Mouse (Mus musculus) heart, embryonic 13.5 days (tissue): ENCODE data around the gene Rps6kc1. TPM values are rescaled to one million over a fixed set of nuclear protein-coding genes. Genes with fewer than 3 reads are reported as not detected.

Source experiments
- ATAC-seq: fragments of 200-750 bp; cut with Nextera tagmentation; 2 replicates; pipeline ENCODE4 v1.8.0; 2017; ENCODE audit warnings: moderate TSS enrichment; ENCODE audit not compliant: insufficient number of reproducible peaks, low FRiP score, low TSS enrichment; ENCODE audit errors: extremely low read depth
- H3K27ac ChIP-seq: fragments of 300-500 bp; sonication (generic); replicated peaks from 2 replicates; pipeline ENCODE4 v1.5.1; 2015; ENCODE audit warnings: moderate library complexity, mild to moderate bottlenecking, inconsistent platforms
- H3K27me3 ChIP-seq: fragments of 300-500 bp; sonication (generic); replicated peaks from 2 replicates; pipeline ENCODE4 v1.6.1; 2015; ENCODE audit warnings: mild to moderate bottlenecking, inconsistent platforms
- H3K36me3 ChIP-seq: fragments of 300-500 bp; sonication (generic); 2 replicates; pipeline ENCODE4 v1.6.1; 2015; ENCODE audit warnings: mild to moderate bottlenecking, inconsistent platforms
- H3K4me1 ChIP-seq: fragments of 300-500 bp; sonication (generic); 2 replicates; pipeline ENCODE4 v1.6.1; 2015; ENCODE audit warnings: inconsistent platforms
- H3K4me2 ChIP-seq: fragments of 300-500 bp; sonication (generic); 2 replicates; pipeline ENCODE4 v1.6.1; 2015; ENCODE audit warnings: inconsistent platforms, mild to moderate bottlenecking, moderate library complexity
- H3K4me3 ChIP-seq: fragments of 300-500 bp; sonication (generic); 2 replicates; pipeline ENCODE4 v1.5.1; 2015; ENCODE audit warnings: moderate library complexity, mild to moderate bottlenecking, inconsistent platforms
- H3K9ac ChIP-seq: fragments of 300-500 bp; sonication (generic); 2 replicates; pipeline ENCODE4 v1.6.1; 2015; ENCODE audit warnings: inconsistent platforms, mild to moderate bottlenecking, moderate library complexity
- H3K9me3 ChIP-seq: fragments of 300-500 bp; sonication (generic); 2 replicates; pipeline ENCODE4 v1.6.1; 2016; ENCODE audit warnings: inconsistent platforms
- WGBS: fragments of 180-500 bp; shearing (Covaris S2); methylation state at CpG from one replicate; pipeline ENCODE4 v1.1.7; 2015; ENCODE audit warnings: mixed read lengths; 5-methylcytosine and 5-hydroxymethylcytosine counted together
- polyA plus RNA-seq: library from polyadenylated mRNA; unstranded; fragments of >200 nt; fragmentation: Nextera tagmentation; extraction: Ambion mirVana; gene quantifications from 2 replicates; pipeline ENCODE4 v1.2.1, GENCODE M21; 2015

Gene Rps6kc1
- polyA plus RNA-seq, 1 experiment from 2014 or later = 8.3 TPM

DNA sequence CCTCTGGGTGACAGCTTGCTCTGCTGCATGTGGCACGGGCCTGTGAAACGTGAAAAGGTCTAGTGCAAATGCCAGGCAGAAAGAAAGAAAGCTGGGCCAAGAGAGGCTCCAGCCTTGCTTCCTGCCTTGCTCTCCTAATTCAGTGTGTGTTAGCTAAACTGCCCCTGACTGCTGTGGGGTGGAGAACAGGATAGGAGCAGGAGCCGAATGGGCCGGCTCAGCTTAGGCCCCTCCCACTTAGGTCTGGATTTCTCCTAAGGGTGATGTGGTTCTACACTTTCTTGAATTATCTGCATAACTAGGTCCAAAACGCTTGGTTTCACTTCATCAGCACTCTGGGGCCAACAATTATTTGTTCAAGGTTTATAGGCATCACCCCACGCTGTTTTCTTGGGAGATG is 119.9 kb downstream of the Rps6kc1 start:
- H3K27me3 ChIP-seq = no peaks in the 10 kb centered on the region
- no peak for ATAC-seq

DNA sequence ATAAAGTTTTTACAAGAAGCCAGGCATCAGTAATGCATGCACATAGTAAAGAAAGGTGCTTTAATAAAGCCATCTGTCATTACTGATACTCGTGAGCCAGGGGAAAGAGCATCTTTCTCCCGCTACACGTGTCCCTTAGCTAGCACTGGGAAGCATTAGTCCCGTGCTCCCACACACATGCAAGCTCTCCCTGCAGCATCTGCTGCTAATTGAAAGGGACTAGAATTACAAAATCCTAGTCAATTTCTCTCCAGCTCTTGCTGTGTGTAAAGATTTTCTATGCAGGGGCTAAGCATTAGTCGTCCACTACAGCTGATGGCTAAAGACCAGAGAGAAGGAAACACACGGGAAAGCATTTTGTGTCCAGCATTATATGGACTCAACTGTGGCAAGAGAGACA is 120.8 kb downstream of the Rps6kc1 start:
- WGBS = 84% methylated on average over 6 of the region's 6 CpGs
- no peaks in the 10 kb centered on the region for H3K4me1 ChIP-seq
- H3K9me3 ChIP-seq = no peaks in the 10 kb centered on the region
- no peak overlapping the region for H3K4me3 ChIP-seq
- no peak overlapping the region for H3K9ac ChIP-seq
- no peak overlapping the region for H3K4me2 ChIP-seq
- H3K27me3 ChIP-seq = no peaks in the 10 kb centered on the region
- no peak overlapping the region for H3K27ac ChIP-seq
- no peak for ATAC-seq
- peaks cover under 1% of the 10 kb centered on the region for H3K36me3 ChIP-seq

More for the DNA sequence above, 119.9 kb downstream of the Rps6kc1 start:
- WGBS = 77% methylated on average over 6 of the region's 6 CpGs
- H3K4me3 ChIP-seq = no peak overlapping the region
- H3K36me3 ChIP-seq = peaks cover 5% of the 10 kb centered on the region
- H3K27ac ChIP-seq = no peak overlapping the region
- H3K9me3 ChIP-seq = no peaks in the 10 kb centered on the region
- H3K9ac ChIP-seq = no peak overlapping the region
- no peak overlapping the region for H3K4me2 ChIP-seq
- H3K4me1 ChIP-seq = peaks cover 4% of the 10 kb centered on the region

DNA sequence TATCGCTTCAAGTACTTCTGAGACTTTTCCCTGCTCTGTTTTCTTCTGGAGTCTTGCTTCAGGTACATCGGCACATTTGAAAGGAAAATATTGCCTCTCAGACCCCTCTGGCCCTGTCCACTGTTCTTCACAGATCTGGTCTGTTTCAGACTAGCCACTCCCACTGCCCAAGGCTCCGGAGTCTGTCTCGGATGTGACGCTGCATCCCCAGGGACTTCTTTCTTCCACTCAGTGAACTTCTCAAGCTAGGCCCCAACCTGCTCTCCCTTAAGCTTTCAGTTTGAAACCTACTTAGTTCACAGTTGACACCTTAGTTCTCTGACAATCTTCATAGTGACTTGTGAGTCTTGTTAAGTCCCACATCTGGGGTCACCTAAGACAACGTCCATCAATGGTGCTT is 133.9 kb downstream of the Rps6kc1 start:
- Histone ChIP-seq H3K27ac (0 out of 2 replicates have a peak overlapping the region, but pooled peaks have one; percentile 20), H3K36me3 (peaks cover 36% of the 10 kb centered on the region), H3K4me2 (no peak overlapping the region), H3K4me3 (no peak overlapping the region), H3K9me3 (no peaks in the 10 kb centered on the region), H3K4me1 (peaks cover 13% of the 10 kb centered on the region), H3K27me3 (no peaks in the 10 kb centered on the region), H3K9ac (no peak overlapping the region)
- WGBS = 58% methylated on average over 6 of the region's 6 CpGs
- no peak for ATAC-seq

DNA sequence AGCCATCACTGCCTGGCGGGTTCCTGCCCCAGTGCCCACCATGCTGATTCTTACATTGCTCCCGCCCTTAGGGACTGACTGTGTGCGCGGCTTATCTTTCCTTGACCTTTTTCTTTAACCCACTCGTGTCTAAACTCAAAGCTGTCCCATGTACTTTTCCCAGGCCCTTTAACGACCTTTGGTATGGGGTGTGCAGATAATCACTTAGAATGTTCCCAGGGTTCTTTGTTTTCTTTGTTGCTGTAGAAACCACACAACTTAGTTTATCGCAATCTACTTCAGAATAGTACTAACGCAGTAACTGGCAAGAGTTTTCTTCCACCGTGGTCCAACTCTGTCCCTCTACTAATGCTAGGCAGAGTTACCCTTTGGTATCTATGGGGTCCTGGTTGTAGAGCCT is 135.3 kb downstream of the Rps6kc1 start:
- no peak overlapping the region for H3K27ac ChIP-seq
- H3K36me3 ChIP-seq = peaks cover 31% of the 10 kb centered on the region
- ATAC-seq = no peak
- no peaks in the 10 kb centered on the region for H3K9me3 ChIP-seq
- no peak overlapping the region for H3K4me2 ChIP-seq
- no peak overlapping the region for H3K9ac ChIP-seq
- peaks cover 13% of the 10 kb centered on the region for H3K4me1 ChIP-seq
- no peaks in the 10 kb centered on the region for H3K27me3 ChIP-seq
- no peak overlapping the region for H3K4me3 ChIP-seq
- WGBS = 74% methylated on average over 9 of the region's 9 CpGs

DNA sequence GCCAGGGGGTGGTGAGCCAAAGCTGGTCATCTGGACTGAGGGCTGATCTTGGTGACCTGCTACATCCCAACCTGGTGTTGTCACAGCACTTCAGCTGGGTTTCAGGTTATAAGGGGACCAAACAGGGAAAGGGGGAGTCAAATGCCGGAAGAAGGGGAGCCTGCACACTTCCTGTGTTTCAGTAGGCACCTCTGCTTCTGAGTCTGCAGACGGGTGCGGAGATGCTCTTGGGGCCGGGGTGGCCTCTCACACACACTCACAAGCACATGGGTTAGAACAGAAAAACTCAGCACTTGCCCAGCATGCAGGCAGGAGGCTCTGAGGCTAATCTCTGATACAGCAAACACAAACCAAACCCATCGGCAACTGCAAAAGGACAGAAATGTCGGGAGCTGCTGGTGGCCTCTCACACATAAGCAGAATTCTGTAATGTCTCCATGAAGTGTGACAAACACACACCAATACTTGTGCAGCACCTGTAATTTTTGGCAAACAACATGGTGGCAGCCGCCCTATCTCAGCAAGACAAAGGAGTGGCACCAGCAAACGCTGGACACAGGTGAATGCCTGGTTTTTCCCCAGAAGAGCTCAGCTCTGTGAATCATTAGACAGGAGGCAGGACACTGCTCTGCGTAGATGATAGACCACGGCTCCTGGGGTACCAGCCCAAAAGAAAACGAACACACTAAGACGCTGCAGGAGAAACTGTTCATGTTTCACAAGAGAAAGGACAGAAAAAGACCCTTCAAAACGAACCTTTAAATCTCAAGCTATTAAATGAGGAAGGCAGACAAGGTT is 139.3 kb downstream of the Rps6kc1 start:
- Histone ChIP-seq H3K27me3 (no peaks in the 10 kb centered on the region), H3K36me3 (peaks cover 19% of the 10 kb centered on the region), H3K4me1 (peaks cover 10% of the 10 kb centered on the region; the same call in 1 of the 2 replicates), H3K4me3 (no peak overlapping the region), H3K4me2 (no peak overlapping the region), H3K9ac (no peak overlapping the region), H3K9me3 (no peaks in the 10 kb centered on the region), H3K27ac (no peak overlapping the region)
- WGBS = 82% methylated on average over 13 of the region's 13 CpGs
- no peak for ATAC-seq

DNA sequence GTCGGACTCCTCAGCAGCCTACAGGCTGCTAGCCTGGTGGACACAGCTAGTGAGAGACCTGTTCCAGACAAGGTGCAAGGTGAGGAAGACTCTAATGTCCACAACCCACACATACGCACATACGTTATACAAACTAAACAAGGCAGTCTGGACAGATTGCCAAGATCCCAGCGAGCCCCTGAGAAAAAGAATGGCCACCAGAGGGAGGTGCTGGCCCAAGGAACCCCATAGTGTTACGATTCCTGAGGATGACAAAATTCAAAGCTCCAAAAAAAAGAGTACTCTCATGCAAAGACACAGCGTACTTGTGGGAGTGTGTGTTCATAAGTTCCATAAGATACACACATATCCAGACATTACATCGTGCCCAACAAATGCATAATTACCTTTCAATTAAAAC is 141.8 kb downstream of the Rps6kc1 start:
- peaks cover 8% of the 10 kb centered on the region for H3K36me3 ChIP-seq
- peaks cover 10% of the 10 kb centered on the region; the same call in 1 of the 2 replicates for H3K4me1 ChIP-seq
- no peak overlapping the region for H3K4me2 ChIP-seq
- H3K9me3 ChIP-seq = peaks cover 7% of the 10 kb centered on the region
- no peak overlapping the region for H3K9ac ChIP-seq
- no peak for ATAC-seq
- H3K4me3 ChIP-seq = no peak overlapping the region
- H3K27me3 ChIP-seq = no peaks in the 10 kb centered on the region
- whole genome bisulfite sequencing = 75% methylated on average over 7 of the region's 7 CpGs
- no peak overlapping the region for H3K27ac ChIP-seq

DNA sequence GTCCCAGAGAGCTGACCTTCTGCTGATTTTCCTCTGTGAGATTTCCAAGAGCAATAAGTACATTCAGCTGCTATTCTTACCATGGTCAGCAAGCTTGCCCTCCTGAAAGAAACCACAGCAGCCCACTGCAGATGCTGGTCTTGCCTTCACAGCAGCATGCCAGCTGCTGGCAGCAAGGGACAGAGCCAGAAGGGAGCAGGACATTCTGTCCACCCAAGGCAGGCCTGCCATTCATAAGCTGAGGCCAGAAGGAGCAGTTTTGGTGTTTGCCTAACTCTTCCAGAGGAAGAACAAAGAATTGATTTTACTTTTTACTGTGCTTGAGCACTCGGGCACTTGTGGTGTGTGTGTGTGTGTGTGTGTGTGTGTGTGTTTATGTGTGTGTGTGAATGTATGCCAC is 143.3 kb downstream of the Rps6kc1 start:
- Histone ChIP-seq H3K4me2 (no peak overlapping the region), H3K27ac (no peak overlapping the region), H3K4me3 (no peak overlapping the region), H3K9me3 (peaks cover 7% of the 10 kb centered on the region), H3K9ac (0 out of 2 replicates have a peak overlapping the region, but pooled peaks have one; percentile 37), H3K27me3 (no peaks in the 10 kb centered on the region), H3K4me1 (no peaks in the 10 kb centered on the region), H3K36me3 (peaks cover 6% of the 10 kb centered on the region)
- WGBS = 77% methylated on average over 1 of the region's 1 CpGs
- no peak for ATAC-seq

DNA sequence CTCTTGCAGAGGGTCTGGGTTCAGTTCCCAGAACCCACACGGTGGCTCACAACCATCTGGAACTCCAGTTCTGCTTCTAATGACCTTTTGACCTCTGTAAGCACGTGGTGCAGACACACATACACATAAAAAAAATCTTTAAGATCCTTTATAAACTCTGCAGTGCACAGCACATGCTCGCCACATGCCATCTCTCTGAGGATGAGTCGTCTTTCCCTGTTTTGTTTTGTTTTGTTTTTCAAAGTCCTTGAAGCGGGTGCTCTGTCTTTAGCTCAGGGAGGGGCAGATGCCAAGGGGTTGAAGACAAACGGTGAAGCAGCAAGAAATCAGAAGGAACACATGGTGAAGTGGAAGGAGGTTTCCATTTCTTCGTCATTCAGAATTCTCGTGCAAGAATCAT is 143.9 kb downstream of the Rps6kc1 start:
- Histone ChIP-seq H3K36me3 (no peaks in the 10 kb centered on the region), H3K27me3 (peaks cover 5% of the 10 kb centered on the region; the same call in 1 of the 2 replicates)
- no peak for ATAC-seq

DNA sequence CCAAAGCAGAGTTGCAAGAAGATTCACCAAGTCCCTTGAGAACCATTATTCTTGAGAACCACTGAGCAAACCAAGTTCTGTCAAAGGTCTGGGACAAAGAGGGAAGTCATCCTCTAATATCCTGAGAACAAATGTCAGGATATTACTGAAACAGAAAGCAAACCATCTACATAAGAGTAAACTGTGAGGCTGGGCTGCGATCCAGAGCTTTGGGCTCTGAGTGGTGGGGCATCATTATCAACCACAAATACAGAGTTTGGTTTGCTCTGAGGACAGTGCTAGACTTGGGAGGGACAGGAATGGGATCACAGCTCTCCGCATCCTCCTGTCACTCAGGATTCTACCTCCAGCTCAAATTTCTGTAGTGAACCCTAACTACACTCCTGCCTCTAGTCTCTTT is 144.8 kb downstream of the Rps6kc1 start:
- H3K27ac ChIP-seq = no peak overlapping the region
- no peak overlapping the region for H3K4me3 ChIP-seq
- no peak overlapping the region for H3K9ac ChIP-seq
- ATAC-seq = no peak
- no peak overlapping the region for H3K4me2 ChIP-seq
- peaks cover 6% of the 10 kb centered on the region for H3K4me1 ChIP-seq
- peaks cover 8% of the 10 kb centered on the region; the same call in 1 of the 2 replicates for H3K27me3 ChIP-seq
- WGBS = 88% methylated on average over 2 of the region's 2 CpGs
- H3K36me3 ChIP-seq = no peaks in the 10 kb centered on the region
- H3K9me3 ChIP-seq = peaks cover 7% of the 10 kb centered on the region

More for the DNA sequence above, 143.9 kb downstream of the Rps6kc1 start:
- Histone ChIP-seq H3K4me2 (no peak overlapping the region), H3K9me3 (peaks cover 7% of the 10 kb centered on the region), H3K4me3 (no peak overlapping the region), H3K4me1 (no peaks in the 10 kb centered on the region), H3K9ac (no peak overlapping the region), H3K27ac (no peak overlapping the region)
- 61% methylated on average over 8 of the region's 8 CpGs for WGBS

DNA sequence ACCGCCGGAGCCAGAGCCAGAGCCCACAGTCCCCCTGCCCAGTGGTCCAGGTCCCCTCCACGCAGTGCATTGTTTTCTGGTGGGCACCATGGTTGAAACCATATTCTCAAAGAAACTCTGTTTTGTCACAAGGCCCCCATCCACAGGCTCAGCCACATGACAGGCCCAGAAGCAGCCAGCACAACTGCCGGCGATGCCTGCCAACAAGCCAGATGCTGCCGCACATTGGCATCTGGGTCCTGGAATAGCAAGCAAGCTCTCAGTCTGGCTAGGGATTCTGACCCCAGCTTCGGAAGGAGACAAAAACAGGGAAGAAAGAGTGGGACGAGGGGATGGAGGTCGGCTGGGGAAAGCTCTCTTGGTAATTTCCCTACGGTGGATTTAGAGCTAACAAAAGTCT is 147.8 kb downstream of the Rps6kc1 start:
- Histone ChIP-seq H3K9ac (no peak overlapping the region), H3K4me2 (no peak overlapping the region), H3K4me3 (no peak overlapping the region), H3K27me3 (peaks cover 8% of the 10 kb centered on the region; the same call in 1 of the 2 replicates), H3K4me1 (peaks cover 6% of the 10 kb centered on the region), H3K36me3 (no peaks in the 10 kb centered on the region), H3K9me3 (peaks cover 7% of the 10 kb centered on the region), H3K27ac (no peak overlapping the region)
- WGBS = 75% methylated on average over 10 of the region's 10 CpGs
- ATAC-seq = no peak

DNA sequence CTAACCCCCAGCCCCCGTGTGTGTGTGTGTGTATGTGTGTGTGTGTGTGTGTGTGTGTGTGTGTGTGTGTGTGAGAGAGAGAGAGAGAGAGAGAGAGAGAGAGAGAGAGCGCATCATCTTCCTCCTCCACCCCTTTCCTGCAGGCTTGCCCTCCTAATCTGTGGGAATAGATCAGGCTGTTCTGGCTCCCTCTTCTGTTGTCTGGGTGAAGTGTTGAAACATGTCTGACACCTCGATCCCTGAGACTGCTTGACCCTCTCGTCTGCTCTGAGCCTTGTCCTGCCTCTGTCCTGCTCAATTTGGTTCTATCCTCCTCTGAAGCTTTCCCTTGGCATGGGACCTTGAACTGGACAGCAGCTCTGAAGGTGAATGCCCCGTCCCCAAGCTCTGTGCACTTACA is 149.8 kb downstream of the Rps6kc1 start:
- no peak overlapping the region for H3K4me3 ChIP-seq
- 24% methylated on average over 5 of the region's 5 CpGs for WGBS
- H3K36me3 ChIP-seq = no peaks in the 10 kb centered on the region
- H3K4me1 ChIP-seq = peaks cover 6% of the 10 kb centered on the region
- H3K27ac ChIP-seq = no peak overlapping the region
- H3K9ac ChIP-seq = peak overlapping the region; percentile 54; the same call in 1 of the 2 replicates
- no peak for ATAC-seq
- peaks cover 7% of the 10 kb centered on the region for H3K9me3 ChIP-seq
- H3K4me2 ChIP-seq = peak overlapping the region; percentile 43
- H3K27me3 ChIP-seq = peaks cover 8% of the 10 kb centered on the region; the same call in 1 of the 2 replicates

DNA sequence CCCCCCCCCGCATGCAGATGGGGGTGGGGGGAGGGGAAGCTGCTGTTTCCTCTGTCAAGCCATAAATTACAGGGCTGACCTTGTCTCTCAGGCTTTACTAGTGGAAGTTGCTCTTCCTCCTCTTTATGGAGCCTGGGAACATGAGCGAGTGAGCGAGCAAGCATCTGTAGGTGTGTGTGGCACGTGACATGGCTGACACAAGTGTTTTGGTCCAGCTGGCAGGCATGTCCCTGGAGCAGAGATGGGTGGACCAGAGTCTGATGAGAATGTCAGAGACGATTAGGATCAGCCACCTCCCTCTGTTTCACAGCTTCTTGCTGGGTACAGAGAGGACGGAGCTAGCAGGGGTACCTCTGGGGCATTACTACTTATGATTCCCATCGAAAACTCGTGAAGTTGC is 153.7 kb downstream of the Rps6kc1 start:
- peaks cover 6% of the 10 kb centered on the region for H3K4me1 ChIP-seq
- H3K9me3 ChIP-seq = no peaks in the 10 kb centered on the region
- H3K36me3 ChIP-seq = no peaks in the 10 kb centered on the region
- no peak overlapping the region for H3K4me2 ChIP-seq
- WGBS = 75% methylated on average over 8 of the region's 8 CpGs
- H3K4me3 ChIP-seq = no peak overlapping the region
- no peak overlapping the region for H3K27ac ChIP-seq
- H3K9ac ChIP-seq = no peak overlapping the region
- peaks cover 6% of the 10 kb centered on the region; the same call in 1 of the 2 replicates for H3K27me3 ChIP-seq
- no peak for ATAC-seq
